Mouse (Mus musculus): ENCODE measurements around the gene Bach1.
A peak's percentile ranks its signal among the peaks of the same experiment; 100 is the strongest.

Gene Bach1

DNA sequence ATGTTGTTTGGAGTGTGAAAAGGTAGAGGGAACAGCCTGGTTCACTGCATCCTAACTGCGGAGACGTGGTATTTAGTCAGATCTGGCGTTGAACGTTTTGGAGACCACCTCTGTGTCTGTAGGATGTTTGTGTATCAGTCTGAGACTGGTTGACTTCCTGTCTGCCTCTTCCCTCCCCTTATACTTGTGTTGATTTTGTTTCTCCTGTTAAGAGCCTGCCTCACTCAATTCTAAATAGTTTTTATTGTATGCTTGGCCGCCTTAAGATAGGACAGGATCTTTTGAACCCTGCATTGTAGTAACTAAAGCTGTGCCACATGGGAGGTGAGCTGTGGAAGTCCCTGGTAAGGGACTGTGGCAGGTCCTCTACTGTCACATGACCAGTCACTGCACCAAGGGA is 10.4 kb downstream of the Bach1 start:
- ATAC-seq (ENCODE audit: insufficient number of reproducible peaks, low FRiP score, low TSS enrichment), result no peak

DNA sequence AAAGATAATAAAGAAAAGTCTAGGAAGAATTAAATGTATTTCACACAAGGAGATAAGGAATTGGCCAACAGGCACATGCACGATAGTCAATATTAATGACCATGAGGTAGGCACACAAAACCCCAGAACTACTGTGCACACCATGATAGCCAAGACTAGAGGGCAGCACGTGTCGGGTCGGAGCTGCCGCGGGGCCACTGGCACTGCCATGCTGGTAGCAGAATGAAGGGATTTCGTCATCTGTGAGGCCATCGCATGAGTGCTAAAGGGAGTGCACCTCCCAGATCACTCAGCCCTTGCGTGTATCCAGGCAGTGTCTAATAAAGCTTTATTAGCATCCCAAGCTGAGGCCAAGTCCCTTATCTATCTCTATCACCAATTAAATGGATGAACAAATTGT is 11.2 kb downstream of the Bach1 start:
- no peak for ATAC-seq (ENCODE audit: insufficient number of reproducible peaks, low FRiP score, low TSS enrichment)

DNA sequence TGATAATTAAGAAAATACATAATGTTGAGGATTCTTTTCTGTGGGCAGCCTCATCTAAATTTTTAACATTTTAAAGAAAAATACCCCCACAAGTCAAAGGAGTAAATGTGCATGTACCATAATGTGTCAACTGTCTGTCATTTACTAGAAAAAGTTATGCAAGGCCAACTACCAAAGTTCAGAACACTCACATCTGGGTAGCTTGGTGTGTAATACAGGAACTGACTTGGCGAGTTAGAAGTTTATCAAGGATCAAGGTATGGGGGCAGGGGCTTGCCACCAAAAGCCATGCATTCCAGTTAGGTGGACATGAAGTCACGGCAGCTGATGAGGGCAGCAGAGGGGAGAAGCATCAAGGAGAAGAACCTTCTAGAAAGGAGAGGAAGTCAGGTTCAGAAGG is 13.2 kb downstream of the Bach1 start:
- no peak for ATAC-seq (ENCODE audit: insufficient number of reproducible peaks, low FRiP score, low TSS enrichment)

DNA sequence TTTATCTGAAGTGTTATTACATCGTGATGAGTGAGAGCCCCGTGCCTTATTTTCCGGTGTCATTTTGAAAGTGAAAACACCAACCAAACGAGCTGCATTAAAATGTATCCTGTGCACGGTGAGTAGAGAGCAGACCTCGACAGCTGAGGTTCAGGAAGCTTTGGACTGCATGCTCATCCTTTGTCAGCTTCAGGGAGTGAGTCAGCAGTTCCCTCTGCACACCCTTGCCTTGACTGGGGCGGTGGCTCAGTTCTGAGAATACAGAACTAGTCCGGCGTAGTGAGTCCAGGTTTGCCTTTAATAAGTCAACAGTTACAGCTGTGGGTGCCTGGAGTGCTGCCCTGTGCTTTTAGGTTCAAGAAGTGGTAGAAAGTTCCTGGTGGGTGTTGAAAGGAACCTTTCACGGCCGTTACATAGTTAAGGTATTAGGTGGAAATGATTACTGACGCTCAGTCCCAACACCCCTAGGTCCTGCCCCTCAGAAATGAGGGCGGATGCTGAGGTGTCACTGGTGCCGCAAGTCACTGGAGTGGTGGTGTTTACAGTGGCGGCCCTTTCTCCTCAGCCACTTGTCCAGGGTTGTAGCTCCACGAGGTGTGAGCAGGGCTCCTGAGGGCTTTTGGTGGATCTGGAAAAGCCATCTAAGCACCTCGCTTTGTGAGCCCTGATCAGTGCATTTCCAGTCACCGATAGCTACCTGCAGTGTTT is 14.4 kb downstream of the Bach1 start:
- no peak for ATAC-seq (ENCODE audit: insufficient number of reproducible peaks, low FRiP score, low TSS enrichment)

DNA sequence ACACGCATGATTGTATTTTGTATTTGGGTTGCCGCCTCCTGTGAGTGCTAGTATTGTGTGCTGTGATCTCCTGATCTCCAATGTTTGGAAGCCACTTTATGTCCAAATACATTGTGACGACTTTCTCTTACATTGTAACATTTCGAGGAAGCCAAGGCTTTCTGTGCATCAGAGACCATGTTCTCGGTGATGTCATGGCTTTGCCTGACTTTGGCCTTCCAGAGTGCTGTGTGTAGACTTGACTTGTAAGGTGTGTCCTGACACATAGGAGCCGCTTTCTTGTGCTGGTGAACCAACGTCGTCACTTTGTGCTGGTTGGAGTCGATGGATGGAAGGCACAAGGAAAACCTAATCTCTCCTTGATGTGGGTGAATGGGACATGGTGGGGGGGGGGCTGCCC is 15.8 kb downstream of the Bach1 start:
- ATAC-seq (ENCODE audit: insufficient number of reproducible peaks, low FRiP score, low TSS enrichment), result no peak

DNA sequence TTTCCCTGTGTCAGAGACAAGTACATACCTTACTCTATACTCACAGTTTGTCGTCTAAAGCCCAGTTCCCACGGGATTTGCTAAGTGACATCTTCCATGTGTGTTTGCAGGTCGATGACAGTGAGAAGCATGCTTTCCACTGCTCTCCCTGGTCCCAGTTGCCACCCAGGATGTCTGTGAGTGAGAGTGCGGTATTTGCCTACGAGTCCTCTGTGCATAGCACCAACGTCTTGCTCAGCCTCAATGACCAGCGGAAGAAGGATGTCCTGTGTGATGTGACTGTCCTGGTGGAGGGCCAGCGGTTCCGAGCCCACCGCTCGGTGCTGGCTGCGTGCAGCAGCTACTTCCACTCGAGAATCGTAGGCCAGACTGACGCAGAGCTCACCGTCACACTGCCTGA is 16.5 kb downstream of the Bach1 start:
- ATAC-seq (ENCODE audit: insufficient number of reproducible peaks, low FRiP score, low TSS enrichment), result no peak

DNA sequence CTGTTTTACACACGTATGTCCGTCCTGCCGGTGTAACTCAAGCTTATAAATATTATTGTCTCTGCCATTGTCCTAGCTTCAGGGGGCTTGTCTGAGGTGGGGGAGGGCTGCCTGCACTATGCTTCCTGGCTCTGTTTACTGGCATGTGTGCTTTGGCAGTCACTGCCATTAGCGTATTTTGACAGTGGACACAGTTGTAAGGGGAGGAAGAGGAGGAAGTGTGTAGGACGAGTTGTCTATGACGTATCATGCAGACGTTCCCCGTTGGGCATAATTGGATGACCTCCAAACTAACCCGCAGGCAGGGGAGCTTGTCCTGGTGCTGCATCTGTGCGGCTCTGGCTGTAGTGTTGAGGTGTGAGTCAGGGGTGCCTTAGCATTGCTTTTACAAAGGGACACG is 17.5 kb downstream of the Bach1 start:
- no peak for ATAC-seq (ENCODE audit: insufficient number of reproducible peaks, low FRiP score, low TSS enrichment)

DNA sequence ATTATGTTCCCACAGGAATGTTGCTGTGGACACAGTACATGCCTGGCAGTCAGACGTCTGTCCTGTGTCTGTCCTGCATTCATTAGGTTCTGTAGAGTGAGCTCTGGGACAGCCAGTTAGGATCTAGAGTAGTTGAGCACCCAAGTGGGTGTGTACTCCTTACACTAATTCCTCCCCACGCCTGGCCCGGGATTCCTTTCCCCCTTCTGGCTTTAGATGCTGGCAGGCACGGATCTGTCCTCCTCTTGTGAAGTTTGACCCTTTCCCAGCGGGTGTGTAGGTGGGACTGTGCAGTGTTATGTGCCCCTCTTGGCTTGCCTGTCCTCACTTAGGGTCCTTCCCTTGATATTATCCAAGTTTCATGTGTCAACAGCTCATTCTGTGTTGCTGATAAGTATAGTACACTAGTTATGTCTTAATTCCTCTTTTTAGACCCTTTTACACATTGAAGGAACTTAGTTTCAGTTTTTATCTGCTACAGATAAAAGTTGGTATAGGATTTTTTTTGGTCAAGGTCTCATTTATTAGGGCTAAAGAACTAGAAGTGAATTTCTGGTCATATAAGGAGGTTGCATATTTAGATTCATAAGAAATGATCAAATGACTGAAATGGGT is 18.4 kb downstream of the Bach1 start:
- ATAC-seq (ENCODE audit: insufficient number of reproducible peaks, low FRiP score, low TSS enrichment), result no peak

DNA sequence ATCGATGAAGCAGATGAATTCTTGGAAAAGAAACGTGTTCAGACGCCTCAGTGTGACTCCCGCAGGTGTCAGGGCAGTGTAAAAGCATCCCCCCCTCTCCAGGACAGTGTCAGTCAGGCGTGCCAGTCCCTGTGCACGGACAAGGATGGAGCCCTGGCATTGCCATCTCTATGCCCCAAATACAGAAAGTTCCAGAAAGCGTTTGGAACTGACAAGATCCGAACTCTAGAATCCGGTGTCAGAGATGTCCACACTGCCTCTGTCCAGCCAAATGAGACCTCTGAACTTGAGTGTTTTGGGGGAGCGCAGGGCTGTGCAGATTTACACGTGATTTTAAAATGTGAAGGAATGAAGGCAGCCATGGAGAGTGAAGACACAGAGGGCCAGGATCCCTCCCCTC is 20.3 kb downstream of the Bach1 start:
- no peak for ATAC-seq (ENCODE audit: insufficient number of reproducible peaks, low FRiP score, low TSS enrichment)

DNA sequence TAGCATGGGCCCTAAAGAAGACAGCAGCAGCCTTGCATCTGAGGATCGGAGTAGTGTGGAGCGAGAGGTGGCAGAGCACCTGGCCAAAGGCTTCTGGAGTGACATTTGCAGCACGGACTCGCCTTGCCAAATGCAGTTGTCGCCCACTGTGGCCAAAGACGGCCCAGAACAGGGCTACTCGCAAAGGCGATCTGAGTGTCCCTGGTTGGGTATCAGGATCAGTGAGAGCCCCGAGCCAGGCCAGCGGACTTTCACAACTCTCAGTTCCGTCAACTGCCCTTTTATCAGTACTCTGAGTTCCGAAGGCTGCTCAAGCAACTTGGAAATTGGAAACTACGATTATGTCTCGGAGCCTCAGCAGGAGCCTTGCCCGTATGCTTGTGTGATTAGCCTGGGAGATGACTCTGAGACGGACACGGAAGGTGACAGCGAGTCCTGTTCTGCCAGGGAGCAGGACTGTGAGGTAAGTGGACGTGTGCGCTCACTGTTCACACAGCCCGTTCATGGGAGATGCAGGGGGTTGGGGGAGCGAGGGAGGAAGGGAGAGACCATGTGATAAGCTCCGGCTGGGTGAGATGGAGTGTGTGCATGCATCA is 21.0 kb downstream of the Bach1 start:
- peak; percentile 53; the same call in 1 of the 2 replicates for ATAC-seq (ENCODE audit: insufficient number of reproducible peaks, low FRiP score, low TSS enrichment)

DNA sequence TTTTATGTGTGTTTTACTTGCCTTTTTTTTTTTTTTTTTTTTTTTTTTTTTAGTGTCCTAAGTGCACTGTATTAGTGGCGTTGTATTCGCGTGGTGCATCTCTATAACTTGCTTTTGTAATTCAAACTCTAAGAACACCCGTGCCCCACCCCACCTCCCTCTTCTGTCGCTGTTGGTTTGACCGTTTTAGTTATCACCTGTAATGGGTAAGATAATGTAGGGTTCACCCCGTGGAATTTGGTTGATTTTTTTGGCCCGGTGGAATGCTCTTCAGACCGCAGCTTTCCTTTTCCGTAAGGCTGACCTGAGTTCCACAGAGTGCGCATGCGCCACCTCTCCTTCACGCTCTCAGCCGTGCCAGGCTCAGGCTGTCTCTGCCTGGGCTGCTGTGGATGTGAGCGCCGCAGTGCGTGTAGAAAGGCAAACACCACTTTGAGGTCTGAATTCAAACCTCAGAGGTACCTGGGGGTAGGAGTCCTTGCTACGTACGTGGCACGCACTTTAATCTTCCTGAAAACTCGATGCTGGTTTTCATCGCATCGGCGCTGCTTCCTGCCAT is 22.2 kb downstream of the Bach1 start:
- ATAC-seq (ENCODE audit: insufficient number of reproducible peaks, low FRiP score, low TSS enrichment), result no peak

DNA sequence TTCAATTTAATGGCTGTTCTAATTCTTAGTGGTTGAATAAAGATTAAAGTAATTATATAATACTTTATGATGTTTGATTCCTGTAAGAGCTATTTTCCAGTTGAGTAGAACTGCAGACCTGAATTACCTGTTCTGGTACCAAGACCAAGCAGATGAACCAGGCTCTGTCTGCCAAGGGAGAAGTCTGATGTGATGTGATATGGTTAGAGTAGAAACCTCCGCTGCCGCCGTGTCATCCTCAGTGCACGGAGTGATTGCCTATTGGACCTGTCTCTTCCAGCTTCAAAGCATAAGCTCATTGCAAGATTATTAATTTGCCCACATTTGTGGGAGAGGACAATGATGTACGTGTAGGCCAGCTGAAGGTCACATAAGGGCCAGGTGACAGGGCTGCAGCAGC is 24.1 kb downstream of the Bach1 start:
- no peak for ATAC-seq (ENCODE audit: insufficient number of reproducible peaks, low FRiP score, low TSS enrichment)

DNA sequence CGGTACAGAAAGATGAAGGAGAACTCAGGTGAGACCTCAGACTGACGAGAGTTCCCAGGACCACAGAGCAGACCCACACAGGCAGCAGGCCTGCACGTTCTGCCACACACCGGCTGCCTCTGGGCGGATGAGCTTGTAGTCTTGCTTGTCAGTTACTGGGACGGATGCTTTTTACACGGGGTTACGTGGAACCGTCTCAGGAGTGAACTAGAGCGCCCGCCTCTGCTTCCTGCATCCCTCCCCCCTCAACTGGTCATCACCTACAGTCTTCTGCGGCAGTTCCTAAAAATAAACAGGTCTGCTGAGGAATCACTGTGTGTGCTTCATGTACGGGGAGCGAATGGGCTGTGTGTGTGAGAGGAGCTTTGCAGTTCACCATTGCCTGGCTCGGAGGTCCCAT is 24.7 kb downstream of the Bach1 start:
- ATAC-seq (ENCODE audit: insufficient number of reproducible peaks, low FRiP score, low TSS enrichment), result no peak

DNA sequence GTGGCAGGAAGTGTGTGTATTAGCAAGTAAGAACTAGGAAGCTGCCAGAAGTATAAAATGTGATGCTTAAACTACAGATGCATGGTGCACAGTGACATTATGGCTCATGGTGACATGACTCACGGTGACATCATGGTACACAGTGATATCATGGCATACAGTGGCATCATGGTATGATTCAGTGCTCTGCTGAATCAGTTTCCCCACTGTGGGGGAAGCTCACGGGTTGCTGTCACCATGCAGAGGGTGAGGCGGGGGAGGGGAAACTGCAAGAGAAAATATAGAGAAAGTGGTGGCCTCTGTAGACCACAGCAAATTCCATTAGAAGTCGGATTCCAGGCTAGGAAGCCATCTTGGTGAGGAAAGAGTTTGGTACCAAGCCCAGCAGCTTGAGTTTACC is 26.1 kb downstream of the Bach1 start:
- no peak for ATAC-seq (ENCODE audit: insufficient number of reproducible peaks, low FRiP score, low TSS enrichment)

DNA sequence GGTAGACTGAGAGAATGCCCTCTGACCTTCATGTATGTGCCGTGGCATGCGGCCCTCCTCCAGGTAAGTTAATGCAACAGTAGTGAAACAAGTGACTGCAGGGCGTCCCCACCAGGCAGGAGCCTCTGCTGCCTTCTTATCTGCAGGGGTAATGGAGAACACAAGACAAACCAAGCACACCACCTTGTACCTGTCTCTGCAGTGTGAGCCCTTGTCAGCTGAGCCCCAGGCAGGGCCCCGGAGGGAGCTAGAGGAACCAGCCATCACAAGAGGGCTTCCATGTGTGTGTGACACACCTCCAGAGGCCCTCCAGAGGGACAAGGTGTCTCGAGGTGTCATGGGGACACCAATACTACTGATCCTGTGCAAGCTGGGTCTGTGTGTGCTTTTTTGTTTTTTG is 26.5 kb downstream of the Bach1 start:
- no peak for ATAC-seq (ENCODE audit: insufficient number of reproducible peaks, low FRiP score, low TSS enrichment)

DNA sequence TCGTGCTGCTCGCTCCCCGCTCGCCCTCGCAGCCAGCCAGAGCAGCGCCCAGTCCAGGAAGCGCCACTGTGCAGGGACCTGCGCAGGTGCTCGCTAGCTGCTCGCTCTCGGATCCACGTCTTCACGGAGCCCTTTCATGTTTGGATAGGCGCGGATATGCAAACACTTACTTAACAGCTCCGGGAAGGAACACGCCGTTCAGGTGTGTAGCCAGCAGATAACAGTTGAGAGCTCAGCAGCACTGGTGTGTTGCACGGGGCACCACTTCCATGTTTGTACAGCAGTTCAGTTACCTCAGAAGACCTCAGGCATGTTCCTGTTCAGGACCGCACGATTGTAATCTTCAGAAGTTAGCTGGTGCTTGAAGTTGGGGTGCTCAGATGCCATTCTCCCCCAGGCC is 27.2 kb downstream of the Bach1 start:
- ATAC-seq (ENCODE audit: insufficient number of reproducible peaks, low FRiP score, low TSS enrichment), result no peak

DNA sequence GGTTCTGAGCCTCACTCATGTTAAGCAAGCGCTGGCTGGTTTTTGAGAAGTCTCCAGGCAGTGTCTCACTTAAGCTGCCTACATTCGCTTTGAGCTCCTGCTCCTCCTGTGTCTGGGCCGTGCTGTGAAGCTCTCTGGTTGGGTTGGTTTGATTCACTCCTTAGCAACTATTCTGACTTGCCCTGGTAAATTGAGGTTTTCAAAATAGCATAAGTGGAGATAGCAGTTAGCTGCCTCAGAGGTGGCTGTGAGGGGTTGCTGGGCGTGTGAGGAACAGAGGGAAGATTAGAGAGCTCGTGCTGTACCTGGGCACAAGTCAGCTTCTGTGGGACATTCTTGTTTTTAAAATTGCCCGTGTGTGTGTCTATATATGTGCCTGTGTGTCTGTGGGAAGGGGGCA is 27.6 kb downstream of the Bach1 start:
- ATAC-seq (ENCODE audit: insufficient number of reproducible peaks, low FRiP score, low TSS enrichment), result no peak

DNA sequence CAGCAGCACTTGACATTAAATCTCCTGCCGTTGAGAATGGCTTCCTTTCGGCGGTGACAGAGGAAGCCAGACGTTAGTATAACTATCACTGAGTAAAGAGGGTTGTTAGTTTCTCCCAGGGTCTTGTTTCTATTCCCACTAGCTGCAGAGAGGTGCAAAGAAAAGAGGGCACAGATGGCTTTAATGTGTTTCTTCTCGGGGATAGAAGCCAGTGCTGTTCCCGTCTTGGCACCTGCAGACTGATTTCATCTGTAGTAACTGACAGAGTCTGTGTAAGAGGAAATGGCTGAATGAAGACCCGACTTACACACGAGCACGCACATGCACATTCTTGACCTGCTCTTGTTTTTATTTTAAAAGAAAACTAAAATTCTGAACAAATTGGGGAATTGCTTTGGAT is 28.5 kb downstream of the Bach1 start:
- no peak for ATAC-seq (ENCODE audit: insufficient number of reproducible peaks, low FRiP score, low TSS enrichment)

DNA sequence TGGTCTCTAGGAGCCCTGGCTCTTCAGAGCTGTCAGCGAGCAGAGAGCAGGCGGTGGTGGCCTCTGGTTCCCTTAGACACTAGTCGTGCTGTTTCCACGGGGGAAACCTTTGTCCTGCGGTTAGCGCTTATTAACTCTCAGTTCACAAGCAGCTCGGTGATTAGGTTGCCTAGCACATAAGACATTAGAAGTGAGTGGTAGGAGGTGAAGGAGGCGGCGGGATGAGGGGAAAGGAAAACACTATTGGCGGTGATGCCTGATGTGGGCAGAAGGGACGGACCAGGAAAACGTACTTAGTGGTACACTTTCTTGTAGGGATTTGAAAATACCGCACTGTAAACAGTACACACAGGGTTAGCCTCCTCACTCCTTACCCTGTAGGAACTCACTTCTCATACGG is 29.2 kb downstream of the Bach1 start:
- ATAC-seq (ENCODE audit: insufficient number of reproducible peaks, low FRiP score, low TSS enrichment), result no peak

DNA sequence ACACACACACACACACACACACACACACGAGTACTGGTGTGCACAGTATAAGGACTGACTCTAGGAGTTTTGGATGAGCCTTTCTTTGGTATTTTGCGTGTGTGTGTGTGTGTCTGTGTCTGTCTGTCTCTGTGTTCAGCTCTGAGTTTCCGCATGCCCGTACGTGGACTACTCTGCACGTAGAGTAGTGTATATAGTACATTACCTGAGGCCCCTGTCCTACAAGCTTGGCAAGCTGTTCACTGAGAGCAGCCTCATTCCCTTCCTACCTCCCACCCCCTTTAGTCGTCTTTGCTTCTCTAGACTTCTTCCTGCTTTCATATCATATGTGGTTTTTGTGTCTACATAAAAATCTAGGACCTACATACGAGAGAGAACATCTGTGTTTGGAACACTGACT is 30.0 kb downstream of the Bach1 start:
- no peak for ATAC-seq (ENCODE audit: insufficient number of reproducible peaks, low FRiP score, low TSS enrichment)

DNA sequence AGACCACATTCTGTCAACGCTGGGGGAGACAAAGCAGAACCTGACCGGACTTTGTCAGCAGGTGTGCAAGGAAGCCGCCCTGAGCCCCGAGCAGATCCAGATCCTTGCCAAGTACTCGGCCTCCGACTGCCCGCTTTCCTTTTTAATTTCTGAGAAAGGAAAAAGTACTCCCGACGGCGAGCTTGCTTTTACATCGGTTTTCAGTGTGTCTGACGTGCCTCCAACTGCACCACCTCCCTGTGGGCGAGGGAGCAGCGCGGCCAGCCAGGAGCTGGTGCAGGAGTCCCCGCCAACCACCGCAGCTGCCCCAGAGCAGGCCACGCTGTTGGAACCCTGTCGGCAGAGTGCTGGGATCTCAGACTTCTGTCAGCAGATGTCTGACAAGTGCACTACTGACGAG is 30.7 kb downstream of the Bach1 start:
- no peak for ATAC-seq (ENCODE audit: insufficient number of reproducible peaks, low FRiP score, low TSS enrichment)

DNA sequence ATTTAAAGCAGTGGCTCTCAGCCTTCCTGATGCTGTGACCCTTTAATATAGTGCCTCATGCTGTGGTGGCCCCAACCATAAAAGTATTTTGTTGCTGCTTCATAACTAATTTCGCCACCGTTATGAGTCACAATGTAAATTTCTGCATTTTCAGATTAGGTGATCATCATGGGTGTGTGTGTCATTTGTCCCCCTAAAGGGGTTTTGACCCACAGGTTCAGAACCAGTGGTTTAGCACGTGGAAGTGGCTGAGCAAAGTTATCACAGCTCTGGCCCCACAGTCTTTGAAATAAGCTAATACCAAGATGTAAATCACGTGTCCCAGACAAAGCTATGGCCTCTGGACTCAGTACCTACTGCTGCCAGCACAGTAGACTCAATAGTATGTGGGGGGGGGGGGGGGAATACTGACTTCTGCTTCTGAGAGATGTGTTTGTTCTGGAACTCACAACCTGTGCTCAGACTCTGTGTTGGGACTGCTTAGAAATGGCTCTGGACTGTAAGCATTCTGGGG is 36.2 kb downstream of the Bach1 start:
- ATAC-seq (ENCODE audit: insufficient number of reproducible peaks, low FRiP score, low TSS enrichment), result no peak

All from cerebellum, adult (tissue).